Mouse (Mus musculus) intestine, postnatal 0 days (tissue): ENCODE data around the gene Paip2b. TPM values are rescaled to one million over a fixed set of nuclear protein-coding genes. Genes with fewer than 3 reads are reported as not detected.
"Not testable (repeated sequence)": the region's sequence is repeated elsewhere in the genome, so short reads cannot be mapped to it uniquely, and the experiment has no call there.

Source experiments
- ATAC-seq: fragments of 200-750 bp; cut with Nextera tagmentation; 2 replicates; pipeline ENCODE4 v1.8.0; 2017; ENCODE audit warnings: mild to moderate bottlenecking, moderate TSS enrichment, moderate library complexity
- H3K27ac ChIP-seq: fragments of 300-500 bp; sonication (generic); 2 replicates; pipeline ENCODE4 v1.5.1; 2014; ENCODE audit warnings: mild to moderate bottlenecking, low read depth, low read length, moderate library complexity
- H3K27me3 ChIP-seq: fragments of 300-500 bp; sonication (generic); replicated peaks from 2 replicates; pipeline ENCODE4 v1.6.1; 2014; ENCODE audit warnings: low read length, mixed read lengths; ENCODE audit not compliant: control insufficient read depth, insufficient read depth
- H3K36me3 ChIP-seq: fragments of 300-500 bp; sonication (generic); 2 replicates; pipeline ENCODE4 v1.6.1; 2014; ENCODE audit warnings: mild to moderate bottlenecking, moderate library complexity; ENCODE audit not compliant: control insufficient read depth, insufficient read depth
- H3K4me1 ChIP-seq: fragments of 300-500 bp; sonication (generic); replicated peaks from 2 replicates; pipeline ENCODE4 v1.6.1; 2014; ENCODE audit warnings: antibody characterized with exemption, low read length, mixed read lengths; ENCODE audit not compliant: control insufficient read depth, insufficient read depth
- H3K4me2 ChIP-seq: fragments of 300-500 bp; sonication (generic); replicated peaks from 2 replicates; pipeline ENCODE4 v1.6.1; 2014; ENCODE audit warnings: low read depth, mild to moderate bottlenecking, moderate library complexity
- H3K4me3 ChIP-seq: fragments of 300-500 bp; sonication (generic); 2 replicates; pipeline ENCODE4 v1.5.1; 2014; ENCODE audit warnings: low read depth, low read length
- H3K9ac ChIP-seq: fragments of 300-500 bp; sonication (generic); 2 replicates; pipeline ENCODE4 v1.6.1; 2014; ENCODE audit warnings: mild to moderate bottlenecking, low read depth, low read length
- H3K9me3 ChIP-seq: fragments of 300-500 bp; sonication (generic); 2 replicates; pipeline ENCODE4 v1.6.1; 2016; ENCODE audit warnings: mixed run types; ENCODE audit not compliant: control insufficient read depth
- CTCF ChIP-seq: sonication (generic); IDR thresholded peaks from 2 replicates; pipeline ENCODE4 v1.5.1; 2016; ENCODE audit warnings: low read depth, mild to moderate bottlenecking, control low read depth, antibody characterized with exemption, moderate library complexity
- WGBS: fragments of 180-500 bp; shearing (Covaris S2); extraction: QIAGEN DNeasy Blood & Tissue Kit; methylation state at CpG from one replicate; pipeline ENCODE4 v1.1.7; 2014; 5-methylcytosine and 5-hydroxymethylcytosine counted together
- polyA plus RNA-seq: library from polyadenylated mRNA; unstranded; fragments of >200 nt; fragmentation: Nextera tagmentation; extraction: Ambion mirVana; gene quantifications from 2 replicates; pipeline ENCODE4 v1.2.1, GENCODE M21; 2015

Paip2b gene
- polyA plus RNA-seq, 1 experiment from 2014 or later = 5.6 TPM

GRCm38 (mm10) chr6:83838046-83838445 is 6.5 kb upstream of the Paip2b start:
- ATAC-seq = no peak
- Histone ChIP-seq H3K27ac (no peak overlapping the region), H3K4me2 (no peak overlapping the region), H3K27me3 (no peaks in the 10 kb centered on the region), H3K9me3 (no peaks in the 10 kb centered on the region), H3K9ac (no peak overlapping the region), H3K36me3 (no peaks in the 10 kb centered on the region), H3K4me1 (no peaks in the 10 kb centered on the region), H3K4me3 (no peak overlapping the region)
- TF ChIP-seq CTCF = no peak
- 78% methylated on average over 2 of the region's 2 CpGs for WGBS

DNA sequence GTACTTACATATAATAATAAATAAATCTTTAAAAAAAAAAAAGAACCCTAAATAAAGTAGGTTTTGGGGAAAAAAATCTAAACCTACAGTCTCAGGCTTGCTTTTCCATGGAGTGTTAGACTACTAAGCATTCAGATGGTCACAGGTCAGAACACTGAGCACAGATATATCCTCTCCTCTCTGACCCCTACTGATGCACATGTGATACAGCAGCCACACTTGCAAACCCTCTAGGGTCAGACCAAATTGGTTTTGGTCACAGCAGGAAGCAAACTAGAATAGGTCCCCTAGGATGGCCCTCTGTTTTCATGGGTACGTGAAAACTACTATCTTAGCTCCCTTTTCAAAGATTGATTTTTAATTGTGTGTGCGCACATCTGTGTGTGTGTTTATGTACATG is 5.3 kb upstream of the Paip2b start:
- no peak for ATAC-seq
- no peak for TF ChIP-seq CTCF
- Histone ChIP-seq H3K4me1 (no peaks in the 10 kb centered on the region), H3K4me2 (no peak overlapping the region), H3K4me3 (no peak overlapping the region), H3K27ac (no peak overlapping the region), H3K27me3 (no peaks in the 10 kb centered on the region), H3K9me3 (no peaks in the 10 kb centered on the region), H3K36me3 (no peaks in the 10 kb centered on the region), H3K9ac (no peak overlapping the region)
- 93% methylated on average over 2 of the region's 2 CpGs for WGBS

DNA sequence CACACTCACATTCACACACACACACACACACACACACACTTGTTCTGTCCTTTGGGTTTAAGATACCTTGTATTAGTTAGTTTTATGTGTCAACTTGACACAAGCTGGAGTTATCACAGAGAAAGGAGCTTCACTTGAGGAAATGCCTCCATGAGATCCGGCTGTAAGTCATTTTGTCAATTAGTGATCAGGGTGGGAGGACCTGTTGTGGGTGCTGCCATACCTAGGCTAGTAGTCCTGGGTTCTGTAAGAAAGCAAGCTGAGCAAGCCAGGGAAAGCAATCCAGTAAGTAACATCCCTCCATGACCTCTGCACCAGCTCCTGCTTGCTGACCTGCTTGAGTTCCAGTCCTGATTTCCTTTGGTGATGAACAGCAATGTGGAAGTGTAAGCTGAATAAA is 852 bp upstream of the Paip2b start:
- not testable (repeated sequence) for H3K27ac ChIP-seq, ATAC-seq, H3K36me3 ChIP-seq, H3K9me3 ChIP-seq, H3K27me3 ChIP-seq, H3K9ac ChIP-seq, H3K4me1 ChIP-seq
- 41% methylated on average over 1 of the region's 1 CpGs for WGBS
- H3K4me3 ChIP-seq = 0 out of 2 replicates have a peak overlapping the region, but pooled peaks have one; percentile 6
- peak overlapping the region; percentile 52 for H3K4me2 ChIP-seq

DNA sequence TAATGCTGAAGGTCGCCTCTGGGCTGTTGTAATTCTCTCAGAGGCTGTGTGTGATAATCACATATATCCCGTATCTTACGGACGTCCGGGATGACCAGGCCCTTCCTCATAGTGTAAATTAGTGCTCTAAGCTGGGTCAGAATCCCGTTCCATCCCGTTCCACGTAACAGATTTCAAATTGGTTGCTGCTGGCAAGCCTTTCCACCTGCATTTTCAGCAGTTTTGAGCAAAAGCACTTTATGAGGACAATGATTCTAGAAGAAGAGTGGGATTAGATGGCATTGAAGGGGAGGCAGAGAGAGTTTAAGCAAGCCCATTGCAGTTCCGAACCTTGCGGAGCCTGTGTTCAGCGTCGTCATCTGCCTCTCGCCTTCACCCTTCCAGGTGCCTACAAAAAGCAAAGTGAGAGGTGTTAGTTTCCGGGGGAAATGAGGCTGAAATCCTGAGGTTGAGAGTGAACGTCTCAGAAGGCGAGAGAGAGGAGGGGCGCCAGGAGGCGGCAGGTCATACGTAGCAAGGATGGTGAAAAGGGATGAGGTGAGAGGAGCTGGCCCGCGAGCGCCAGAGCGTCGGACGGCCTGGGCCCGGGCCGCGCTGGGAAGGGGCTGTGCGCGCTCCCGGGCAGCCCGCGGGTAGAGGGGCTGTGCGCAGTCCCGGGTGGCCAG is 468 bp downstream of the Paip2b start:
- Histone ChIP-seq H3K9me3 (no peaks in the 10 kb centered on the region), H3K4me1 (0 out of 2 replicates have a peak, but pooled peaks cover 4% of the 10 kb centered on the region), H3K9ac (peak overlapping the region; percentile 69), H3K4me2 (peak overlapping the region; percentile 87), H3K27me3 (no peaks in the 10 kb centered on the region), H3K4me3 (peak overlapping the region; percentile 64), H3K36me3 (peaks cover 4% of the 10 kb centered on the region; the same call in 1 of the 2 replicates), H3K27ac (peak overlapping the region; percentile 75)
- 2% methylated on average over 25 of the region's 35 CpGs for WGBS
- TF ChIP-seq CTCF = no peak
- peak; percentile 58 for ATAC-seq

DNA sequence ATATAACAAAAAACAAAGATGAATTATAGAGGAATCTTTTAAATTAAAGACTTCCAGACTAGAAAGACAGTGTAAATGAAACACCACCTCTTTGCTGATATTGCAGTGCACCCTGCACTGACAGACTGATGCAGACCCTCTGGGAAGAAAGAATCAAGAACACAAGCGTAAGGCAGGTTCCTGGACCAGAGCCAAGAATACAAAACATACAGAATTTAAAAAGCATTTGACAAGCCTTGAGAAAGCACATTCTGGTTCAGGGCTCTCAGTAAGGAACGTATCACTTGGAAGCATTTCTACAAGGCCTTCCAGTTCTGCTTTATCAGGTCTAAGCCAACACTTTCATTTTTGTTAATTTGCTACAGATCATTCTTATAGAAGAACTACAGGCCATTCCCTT is 9.7 kb downstream of the Paip2b start:
- Histone ChIP-seq H3K27me3 (no peaks in the 10 kb centered on the region), H3K27ac (no peak overlapping the region)
- no peak for TF ChIP-seq CTCF

GRCm38 (mm10) chr6:83820727-83821515 is 10.6 kb downstream of the Paip2b start:
- Histone ChIP-seq H3K27me3 (no peaks in the 10 kb centered on the region), H3K9me3 (no peaks in the 10 kb centered on the region), H3K9ac (no peak overlapping the region), H3K4me2 (no peak overlapping the region), H3K4me1 (no peaks in the 10 kb centered on the region), H3K27ac (no peak overlapping the region), H3K36me3 (no peaks in the 10 kb centered on the region; the same call in 1 of the 2 replicates), H3K4me3 (no peak overlapping the region)
- WGBS = 95% methylated on average over 2 of the region's 2 CpGs
- no peak for TF ChIP-seq CTCF
- no peak for ATAC-seq

More for the DNA sequence above, 9.7 kb downstream of the Paip2b start:
- H3K9me3 ChIP-seq = no peaks in the 10 kb centered on the region
- ATAC-seq = no peak
- H3K9ac ChIP-seq = no peak overlapping the region
- no peak overlapping the region for H3K4me3 ChIP-seq
- no peaks in the 10 kb centered on the region for H3K4me1 ChIP-seq
- no peak overlapping the region for H3K4me2 ChIP-seq
- 58% methylated on average over 2 of the region's 2 CpGs for WGBS
- no peaks in the 10 kb centered on the region; the same call in 1 of the 2 replicates for H3K36me3 ChIP-seq
